8 mouse cellular contexts compared by ENCODE assay signal in genomic region chr10:127266112-127267091, GRCm38 (mm10). TPM values are rescaled to one million over a fixed set of nuclear protein-coding genes. Genes with fewer than 3 reads are reported as not detected.
DNase-seq lines count a peak whose midpoint lies in the region; ATAC-seq lines count a peak whose summit lies in the region.

Dctn2 (plus strand) TSS chr10:127266368.

- H3K36me3 ChIP-seq in hindbrain, embryonic 11.5 days (ENCODE audit: control insufficient read depth, insufficient read depth, low read length), result no peaks in the 10 kb centered on the region

- H3K27me3 ChIP-seq in hindbrain, embryonic 11.5 days (ENCODE audit: control insufficient read depth, insufficient read depth, low read length), result no peaks in the 10 kb centered on the region

- WGBS in hindbrain, embryonic 11.5 days, result 1% methylated on average over 50 of the region's 70 CpGs

- peak within 1 kb of the TSS; percentile 97 for H3K9ac ChIP-seq in hindbrain, embryonic 11.5 days (ENCODE audit: low read depth, low read length)

- peak; percentile 96 for ATAC-seq in hindbrain, embryonic 11.5 days (ENCODE audit: low FRiP score)

- H3K4me3 ChIP-seq in hindbrain, embryonic 11.5 days (ENCODE audit: low read depth, low read length), result peak within 1 kb of the TSS; percentile 79

- H3K27ac ChIP-seq in hindbrain, embryonic 11.5 days (ENCODE audit: low read depth, low read length), result peak within 1 kb of the TSS; percentile 87

- H3K4me2 ChIP-seq in hindbrain, embryonic 11.5 days (replicated peaks; ENCODE audit: low read depth, low read length), result peak within 1 kb of the TSS; percentile 91

- no peaks in the 10 kb centered on the region for H3K9me3 ChIP-seq in hindbrain, embryonic 11.5 days (ENCODE audit: control insufficient read depth, low read length)

- DNase-seq in MEL-GATA-1-ER (ENCODE audit: extremely low read depth, low read depth), result peak; percentile 95
- DNase-seq in cerebellum, adult 9-10 months, result peak; percentile 95
- peak; percentile 95 to 96 for DNase-seq in frontal cortex, adult 2 months (ENCODE audit: extremely low spot score in 1 of 2, low spot score in 1 of 2)
- peak; percentile 94 for DNase-seq in hindbrain, embryonic 11.5 days (ENCODE audit: low spot score)
- peak; percentile 92 to 95 for DNase-seq in layer of hippocampus, postnatal 10 days (ENCODE audit: low spot score in 2 of 2)
- DNase-seq in lung, postnatal 10 days, result peak; percentile 99
- peak; percentile 92 for DNase-seq in ovary, postnatal 36 days (ENCODE audit: low spot score)
- peak; percentile 89 for DNase-seq in thymus, postnatal 25 days

- H3K4me1 ChIP-seq in hindbrain, embryonic 11.5 days (replicated peaks; ENCODE audit: control insufficient read depth, insufficient read depth, low read length), result 0 out of 2 replicates have a peak, but pooled peaks cover 4% of the 10 kb centered on the region

RNA-seq across cellular contexts. Expression of gene Dctn2, which starts in this region (rescaled TPM):
- 285 and 313 TPM in 2 replicates for polyA plus RNA-seq in frontal cortex, adult 2 months (2012; rRNA removed)
- polyA plus RNA-seq in hindbrain, embryonic 11.5 days (2014; fragmentation: Nextera tagmentation; extraction: Ambion mirVana), result 210 and 214 TPM in 2 replicates
- 100 to 1,000 TPM; 312 to 315 TPM for total RNA-seq in layer of hippocampus, postnatal 10 days (2021)

Comparison
In these comparisons a context has a peak if more than half of its experiments do, and no peak if none do; other contexts are left out.
1. Peak in every context shown above with its lines: DNase-seq, ATAC-seq, H3K4me3 ChIP-seq and H3K27ac ChIP-seq.